Mouse (Mus musculus) cerebellum, adult 11-12 months (tissue): ENCODE measurements around the gene Cyp4a32.

ENCODE experiments used
- DNase-seq: peaks from one replicate; pipeline ENCODE4 v3.0.0; 2022

Gene Cyp4a32

DNA sequence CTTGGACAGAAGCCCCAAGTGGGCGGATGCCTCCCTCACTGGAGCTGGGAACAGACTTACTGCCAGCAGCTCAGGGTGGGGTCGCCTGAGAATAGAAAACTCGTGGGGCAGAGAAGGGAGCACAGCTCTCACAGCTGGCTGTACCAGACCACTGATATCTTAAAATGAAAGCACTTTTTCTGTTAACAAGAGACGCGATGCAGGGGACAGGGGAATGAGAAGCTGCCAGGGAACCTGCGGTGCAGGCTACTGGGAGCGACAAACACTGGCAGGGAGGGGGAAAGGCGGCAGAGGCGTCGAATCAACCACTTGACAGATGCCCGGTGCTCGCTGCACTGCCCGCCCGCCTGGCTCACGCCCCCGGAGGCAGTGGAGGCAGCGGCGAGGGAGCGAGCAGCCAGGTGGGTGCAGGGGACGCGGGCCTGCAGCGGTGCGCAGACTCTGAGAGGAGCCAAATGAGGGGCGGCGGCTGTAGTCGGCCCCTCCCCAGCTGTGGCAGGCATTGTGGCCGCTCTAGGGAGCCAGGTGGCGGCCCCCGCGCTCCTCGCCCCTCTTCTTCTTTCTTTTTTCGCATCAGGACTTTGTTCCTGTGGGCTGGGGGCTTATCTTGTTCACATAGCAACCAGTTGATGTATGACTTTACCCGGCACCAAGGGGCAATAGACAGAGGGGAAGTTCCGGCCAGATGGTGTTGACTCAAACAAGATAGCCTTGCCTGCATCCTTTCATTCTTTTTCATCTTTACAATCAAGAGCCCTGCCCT is 56.5 kb downstream of the Cyp4a32 start:
- no peak for DNase-seq

DNA sequence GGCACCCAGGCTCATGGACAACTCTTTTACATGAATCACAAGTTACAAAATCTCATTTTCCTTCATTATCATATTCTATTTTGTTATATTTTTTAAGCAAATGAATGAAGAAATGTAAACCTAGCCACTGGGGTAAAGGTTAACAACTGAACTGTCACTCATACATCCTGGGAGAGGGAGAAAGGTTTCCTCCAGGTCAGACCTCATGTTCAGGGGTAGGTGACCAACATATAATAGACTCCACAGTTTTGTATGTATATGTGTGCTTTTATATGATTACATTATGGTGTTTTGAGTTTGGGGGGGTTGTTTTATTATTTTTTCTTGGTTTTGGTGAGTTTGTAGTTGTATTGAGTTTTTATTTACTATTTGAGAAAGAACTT is 57.1 kb downstream of the Cyp4a32 start:
- no peak for DNase-seq

DNA sequence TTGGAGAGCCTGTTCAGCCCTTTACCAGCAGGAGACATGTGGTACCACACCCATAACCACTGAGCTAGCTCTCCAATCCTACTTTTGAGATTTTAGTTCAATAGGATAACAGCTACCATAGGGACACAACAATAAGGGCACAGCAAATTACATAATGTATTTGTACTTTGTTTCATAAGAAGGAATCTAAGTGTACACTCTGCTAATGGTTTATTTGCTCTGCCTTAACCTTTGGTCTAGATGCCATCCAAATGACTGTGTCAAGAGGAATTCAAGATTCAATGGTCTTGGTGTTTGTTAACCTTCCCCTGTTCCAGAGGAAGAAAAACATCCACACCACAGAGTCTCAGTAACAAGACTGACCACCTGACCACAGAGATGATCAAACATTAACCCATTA is 58.4 kb downstream of the Cyp4a32 start:
- no peak for DNase-seq
